26 mouse cellular contexts compared by ENCODE assay signal in the genomic region with DNA sequence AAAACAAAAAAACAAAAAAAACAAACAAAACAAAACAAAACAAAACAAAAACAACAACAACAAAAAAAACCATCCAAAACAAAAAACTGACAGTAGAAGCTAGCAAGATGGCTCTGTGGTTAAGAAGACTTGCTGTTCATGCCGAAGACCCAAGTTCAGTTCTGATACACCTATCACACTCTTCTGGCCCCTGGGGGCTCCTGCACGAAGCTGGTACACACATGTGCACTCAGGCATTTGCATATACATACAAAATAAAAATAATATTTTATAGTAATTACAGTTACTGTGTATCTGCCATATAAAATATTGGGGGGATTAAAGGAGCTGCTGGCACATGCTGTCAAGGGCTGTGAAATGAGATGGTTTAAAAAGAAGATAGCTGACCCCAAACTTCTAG. TPM values are rescaled to one million over a fixed set of nuclear protein-coding genes. Genes with fewer than 3 reads are reported as not detected.
"Had no signal": no experiment of that assay in that cellular context is flagged by ENCODE, and none has a peak within 500 bp of the region (broad histone marks: within the 10 kb centered on the region; RNA-seq: fewer than 3 reads in every experiment).

No protein-coding gene starts in this region.

- H3K27ac ChIP-seq: embryonic facial prominence, embryonic 10.5 days; embryonic facial prominence, embryonic 12.5 days; embryonic facial prominence, embryonic 13.5 days; embryonic facial prominence, embryonic 15.5 days; forebrain, embryonic 10.5 days; forebrain, embryonic 12.5 days; forebrain, embryonic 13.5 days; forebrain, embryonic 15.5 days; gastrocnemius, adult 2 months; heart, adult 2 months had no signal

- H3K9me3 ChIP-seq: embryonic facial prominence, embryonic 10.5 days; embryonic facial prominence, embryonic 12.5 days; embryonic facial prominence, embryonic 13.5 days; embryonic facial prominence, embryonic 15.5 days; forebrain, embryonic 10.5 days; forebrain, embryonic 12.5 days; forebrain, embryonic 13.5 days; forebrain, embryonic 15.5 days had no signal

- H3K4me3 ChIP-seq: embryonic facial prominence, embryonic 10.5 days; embryonic facial prominence, embryonic 12.5 days; embryonic facial prominence, embryonic 13.5 days; embryonic facial prominence, embryonic 15.5 days; erythroblast, embryonic 14.5 days; forebrain, embryonic 10.5 days; forebrain, embryonic 12.5 days; forebrain, embryonic 13.5 days; forebrain, embryonic 15.5 days; gastrocnemius, adult 2 months; heart, adult 2 months had no signal

- H3K4me1 ChIP-seq: embryonic facial prominence, embryonic 10.5 days; embryonic facial prominence, embryonic 12.5 days; embryonic facial prominence, embryonic 13.5 days; embryonic facial prominence, embryonic 15.5 days; forebrain, embryonic 10.5 days; forebrain, embryonic 15.5 days had no signal

- H3K27me3 ChIP-seq: embryonic facial prominence, embryonic 12.5 days; embryonic facial prominence, embryonic 13.5 days; embryonic facial prominence, embryonic 15.5 days; forebrain, embryonic 12.5 days; forebrain, embryonic 13.5 days; forebrain, embryonic 15.5 days had no signal

- DNase-seq: cerebellum, adult 2 months; cerebellum, adult 8-10 months; cerebellum, adult 9-10 months; cerebellum, adult 9-11 months; cerebellum, postnatal 10 days; cerebellum, postnatal 14 days; cerebellum, postnatal 25 days; cerebellum, postnatal 36 days; embryo, embryonic 11 days; forebrain, postnatal 0 days; gastrocnemius, adult 2 months; gastrocnemius, postnatal 10 days; gastrocnemius, postnatal 14 days; gastrocnemius, postnatal 25 days; gastrocnemius, postnatal 36 days; heart, adult 18-20 months; heart, adult 2 months had no signal

- H3K36me3 ChIP-seq: embryonic facial prominence, embryonic 10.5 days; embryonic facial prominence, embryonic 12.5 days; embryonic facial prominence, embryonic 13.5 days; embryonic facial prominence, embryonic 15.5 days; forebrain, embryonic 10.5 days; forebrain, embryonic 12.5 days; forebrain, embryonic 15.5 days had no signal

RNA-seq across cellular contexts. Expression of a gene that starts 24.3 kb away (rescaled TPM):
- polyA plus RNA-seq: erythroblast, embryonic 14.5 days had no signal
